Mouse (Mus musculus): ENCODE results near the gene Plcz1.

- TF ChIP-seq CTCF (IDR thresholded peaks at IDR 0.05; ENCODE audit: extremely low read depth, insufficient read depth, low read length) (no peak), POLR2A (IDR thresholded peaks at IDR 0.05; ENCODE audit: extremely low read depth, insufficient read depth, low read length) (no peak)
Measured at GRCm38 (mm10) chr6:140041357-140041756, at the start of gene Plcz1.

All from cortical plate, adult 2 months (tissue).